Mouse (Mus musculus) limb, embryonic 14.5 days (tissue): Measurements from ENCODE around the gene Mtcl1. TPM values are rescaled to one million over a fixed set of nuclear protein-coding genes. Genes with fewer than 3 reads are reported as not detected.

Experiments used
- ATAC-seq: fragments of 200-750 bp; cut with Nextera tagmentation; 2 replicates; pipeline ENCODE4 v1.8.0; 2017; ENCODE audit warnings: low read depth, moderate number of reproducible peaks, moderate TSS enrichment; ENCODE audit not compliant: low FRiP score
- DNase-seq: peaks from one replicate; pipeline ENCODE4 v3.0.0-alpha.2; 2015; ENCODE audit warnings: low spot score
- H3K27ac ChIP-seq: fragments of 300-500 bp; sonication (generic); replicated peaks from 2 replicates; pipeline ENCODE4 v1.5.1; 2014; ENCODE audit warnings: low read depth, mild to moderate bottlenecking, low read length, moderate library complexity, mixed read lengths
- H3K27me3 ChIP-seq: fragments of 300-500 bp; sonication (generic); 2 replicates; pipeline ENCODE4 v1.6.1; 2014; ENCODE audit warnings: low read length, mixed read lengths; ENCODE audit not compliant: control insufficient read depth, insufficient read depth
- H3K36me3 ChIP-seq: fragments of 300-500 bp; sonication (generic); 2 replicates; pipeline ENCODE4 v1.6.1; 2014; ENCODE audit warnings: mild to moderate bottlenecking, low read length, moderate library complexity, mixed read lengths; ENCODE audit not compliant: control insufficient read depth, insufficient read depth
- H3K4me1 ChIP-seq: fragments of 300-500 bp; sonication (generic); 2 replicates; pipeline ENCODE4 v1.6.1; 2014; ENCODE audit warnings: antibody characterized with exemption, low read length, mixed read lengths; ENCODE audit not compliant: control insufficient read depth, insufficient read depth
- H3K4me2 ChIP-seq: fragments of 300-500 bp; sonication (generic); replicated peaks from 2 replicates; pipeline ENCODE4 v1.6.1; 2014; ENCODE audit warnings: low read depth, mild to moderate bottlenecking, low read length, moderate library complexity; ENCODE audit not compliant: severe bottlenecking
- H3K4me3 ChIP-seq: fragments of 300-500 bp; sonication (generic); replicated peaks from 2 replicates; pipeline ENCODE4 v1.5.1; 2014; ENCODE audit warnings: low read length
- H3K9ac ChIP-seq: fragments of 300-500 bp; sonication (generic); 2 replicates; pipeline ENCODE4 v1.6.1; 2014; ENCODE audit warnings: mild to moderate bottlenecking, low read depth, low read length, moderate library complexity; ENCODE audit not compliant: severe bottlenecking
- H3K9me3 ChIP-seq: fragments of 300-500 bp; sonication (generic); 2 replicates; pipeline ENCODE4 v1.6.1; 2016; ENCODE audit warnings: low read length; ENCODE audit not compliant: control insufficient read depth
- POLR2A ChIP-seq: fragments of 200-500 bp; IDR thresholded peaks from 2 replicates; pipeline ENCODE4 v1.8.0; 2012; ENCODE audit warnings: inconsistent platforms, mild to moderate bottlenecking, moderate library complexity, borderline replicate concordance; ENCODE audit not compliant: insufficient read depth, insufficient read length; ENCODE audit errors: extremely low read depth
- WGBS: fragments of 180-500 bp; shearing (Covaris S2); extraction: QIAGEN DNeasy Blood & Tissue Kit; methylation state at CpG from one replicate; pipeline ENCODE4 v1.1.7; 2014; 5-methylcytosine and 5-hydroxymethylcytosine counted together
- polyA plus RNA-seq, 2 experiments: library from polyadenylated mRNA; depleted of rRNA in 1 of 2; stranded (reverse) in 1 of 2; unstranded in 1 of 2; fragments of >200 nt; fragmentation: Nextera tagmentation in 1 of 2; extraction: Ambion mirVana in 1 of 2; gene quantifications; 2 replicates each; pipeline versions ENCODE4 v1.2.1 to v1.2.3; 2012 to 2014

Mtcl1 gene
- polyA plus RNA-seq, 2 experiments, result 5.3 to 6.7 TPM

DNA sequence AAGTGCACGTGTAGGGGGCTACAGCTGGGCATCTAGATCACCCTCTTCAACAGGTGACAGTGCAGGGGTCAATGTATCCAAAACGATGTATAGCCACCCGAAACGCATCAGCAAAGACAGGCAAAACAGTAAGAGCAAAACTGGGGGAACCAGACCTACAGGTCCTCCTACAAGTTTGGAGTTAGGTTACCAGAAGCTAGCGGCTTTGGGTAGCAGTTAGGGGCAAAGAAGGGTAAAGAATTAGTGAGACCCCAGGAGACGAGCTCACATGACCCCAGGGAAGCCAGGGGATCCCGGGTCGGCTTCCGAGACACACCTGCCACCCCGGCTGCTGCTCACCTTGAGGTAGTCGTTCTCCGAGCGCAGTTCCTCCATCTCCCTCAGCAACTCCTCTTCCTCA, 1.6 kb downstream of the Mtcl1 start:
- ATAC-seq, result no peak
- Histone ChIP-seq H3K9ac (peak overlapping the region; percentile 73), H3K4me2 (peak overlapping the region; percentile 97), H3K27ac (no peak overlapping the region), H3K9me3 (no peaks in the 10 kb centered on the region), H3K4me3 (peak overlapping the region; percentile 75), H3K27me3 (peaks cover 7% of the 10 kb centered on the region; the same call in 1 of the 2 replicates), H3K4me1 (peaks cover 15% of the 10 kb centered on the region; the same call in 1 of the 2 replicates), H3K36me3 (no peaks in the 10 kb centered on the region)
- TF ChIP-seq POLR2A, result no peak
- WGBS, result 0% methylated on average over 13 of the region's 13 CpGs
- DNase-seq, result no peak

DNA sequence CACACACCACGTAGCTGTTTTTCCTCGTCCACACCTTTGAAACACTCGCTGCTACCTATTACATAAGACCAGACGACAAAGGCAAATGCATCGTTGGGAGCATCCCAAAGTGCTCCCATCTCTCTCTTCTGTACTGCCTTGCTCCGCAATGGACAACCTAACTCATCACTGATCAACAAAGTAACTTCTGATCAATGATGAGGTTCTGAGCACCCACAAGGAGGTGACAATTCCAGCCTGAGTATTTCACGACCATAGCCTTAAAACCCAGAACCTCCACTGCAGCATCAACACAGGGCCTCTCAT, 2.6 kb downstream of the Mtcl1 start:
- WGBS, result 51% methylated on average over 7 of the region's 7 CpGs
- Histone ChIP-seq H3K4me1 (peaks cover 15% of the 10 kb centered on the region; the same call in 1 of the 2 replicates), H3K9ac (no peak overlapping the region)

DNA sequence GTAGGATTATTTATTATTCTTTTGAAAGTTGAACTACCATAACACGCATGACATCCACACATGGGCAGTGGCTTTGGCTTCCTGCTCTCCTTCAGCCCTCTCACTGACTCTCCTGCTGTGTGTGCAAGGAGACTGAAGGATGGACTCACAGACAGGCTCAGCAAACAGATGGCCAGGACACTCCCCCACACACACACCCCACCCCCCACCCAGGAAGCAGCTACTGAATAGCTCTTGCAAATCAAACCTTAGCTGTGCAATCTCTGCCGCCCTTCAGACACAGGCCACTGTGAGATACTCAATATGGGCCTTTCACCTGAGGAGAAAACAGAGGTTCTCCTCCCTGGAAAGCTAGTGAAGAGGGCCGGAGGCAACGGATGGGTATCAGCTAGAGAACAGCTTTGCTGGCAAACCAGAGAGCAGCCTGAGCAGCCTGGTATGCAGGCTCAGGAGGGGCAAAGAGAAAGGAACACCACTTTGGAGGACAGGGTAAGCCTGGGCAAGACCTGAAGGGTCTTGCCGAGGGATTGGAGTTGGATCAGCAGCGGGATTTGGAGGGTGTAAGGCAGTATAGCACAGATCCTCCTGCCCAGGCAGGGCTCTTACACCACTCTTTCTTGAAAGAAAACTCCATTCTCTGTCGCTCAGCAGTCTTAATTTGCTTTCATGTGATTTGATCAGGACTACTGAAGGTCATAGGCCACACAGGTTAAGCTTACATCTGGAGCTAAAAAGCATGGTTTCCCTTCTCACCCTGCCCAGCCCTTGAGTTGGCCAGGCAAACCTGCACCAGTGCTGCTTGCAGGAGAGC, 3.1 kb downstream of the Mtcl1 start:
- Histone ChIP-seq H3K36me3 (no peaks in the 10 kb centered on the region), H3K9me3 (no peaks in the 10 kb centered on the region), H3K9ac (no peak overlapping the region; the same call in 1 of the 2 replicates), H3K27me3 (peaks cover 7% of the 10 kb centered on the region; the same call in 1 of the 2 replicates), H3K4me3 (no peak overlapping the region), H3K4me2 (peak overlapping the region; percentile 97; the same call in 1 of the 2 replicates), H3K4me1 (peaks cover 15% of the 10 kb centered on the region; the same call in 1 of the 2 replicates), H3K27ac (no peak overlapping the region)
- DNase-seq, result no peak
- 56% methylated on average over 7 of the region's 7 CpGs for WGBS
- no peak for ATAC-seq
- no peak for TF ChIP-seq POLR2A

More for the DNA sequence above, 2.6 kb downstream of the Mtcl1 start:
- no peak for DNase-seq
- H3K4me3 ChIP-seq, result peak overlapping the region; percentile 75; the same call in 1 of the 2 replicates
- peaks cover 7% of the 10 kb centered on the region; the same call in 1 of the 2 replicates for H3K27me3 ChIP-seq
- no peaks in the 10 kb centered on the region for H3K9me3 ChIP-seq
- no peaks in the 10 kb centered on the region for H3K36me3 ChIP-seq
- no peak for TF ChIP-seq POLR2A
- H3K27ac ChIP-seq, result no peak overlapping the region
- ATAC-seq, result no peak
- peak overlapping the region; percentile 97; the same call in 1 of the 2 replicates for H3K4me2 ChIP-seq

DNA sequence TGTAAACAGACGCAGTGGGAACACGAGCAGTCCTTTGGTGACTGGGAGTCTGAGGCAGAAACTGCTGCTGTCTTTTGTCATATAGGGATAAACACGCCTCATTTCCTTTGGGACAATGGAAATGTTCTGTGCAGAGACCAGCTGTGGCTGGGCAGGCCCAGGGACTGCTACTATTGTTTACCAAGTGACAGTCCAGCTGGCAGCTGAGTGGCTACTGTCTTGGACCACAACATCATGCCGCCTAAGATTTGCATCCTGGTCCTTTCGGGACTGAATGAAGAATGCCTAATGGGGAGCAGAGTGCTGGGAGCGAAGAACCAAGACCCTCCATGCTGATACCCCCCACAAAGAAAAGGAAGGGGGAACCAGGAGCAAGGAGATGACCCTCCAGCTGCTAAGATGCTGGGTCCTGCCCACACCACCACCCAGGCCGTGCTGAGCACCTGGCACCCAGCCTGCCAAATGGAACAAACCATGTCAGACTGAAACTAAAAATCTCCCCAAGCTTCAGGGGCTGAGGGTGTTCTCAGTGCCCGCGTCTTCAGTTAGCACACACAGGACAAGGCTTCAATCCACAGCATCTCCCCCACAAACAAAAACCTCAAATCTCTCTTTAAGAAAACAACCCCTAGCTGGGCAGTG, 5.4 kb downstream of the Mtcl1 start:
- Histone ChIP-seq H3K27me3 (peaks cover 3% of the 10 kb centered on the region; the same call in 1 of the 2 replicates), H3K4me1 (peaks cover 18% of the 10 kb centered on the region), H3K9me3 (no peaks in the 10 kb centered on the region), H3K9ac (no peak overlapping the region), H3K4me3 (no peak overlapping the region), H3K4me2 (no peak overlapping the region), H3K36me3 (no peaks in the 10 kb centered on the region), H3K27ac (no peak overlapping the region)
- DNase-seq (no peak), ATAC-seq (no peak)
- WGBS, result 76% methylated on average over 9 of the region's 9 CpGs
- TF ChIP-seq POLR2A, result no peak

DNA sequence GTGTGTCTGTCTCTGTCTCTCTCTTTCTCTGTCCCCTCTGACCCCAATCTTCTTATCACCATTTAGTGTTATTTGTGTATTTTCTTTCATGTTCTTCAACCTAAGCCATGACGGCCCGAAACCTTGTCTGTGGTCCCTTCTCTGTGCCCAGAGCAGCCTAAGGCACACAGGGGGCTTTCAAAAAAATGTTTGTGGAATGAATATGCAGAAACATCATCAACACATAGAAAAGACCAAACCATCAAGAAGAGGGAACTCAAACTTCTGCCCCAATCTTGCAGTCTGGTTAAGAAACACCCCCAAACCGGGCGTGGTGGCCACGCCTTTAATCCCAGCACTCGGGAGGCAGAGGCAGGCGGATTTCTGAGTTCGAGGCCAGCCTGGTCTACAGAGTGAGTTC, 9.7 kb downstream of the Mtcl1 start:
- no peak for DNase-seq
- Histone ChIP-seq H3K36me3 (peaks cover 10% of the 10 kb centered on the region; the same call in 1 of the 2 replicates), H3K9ac (no peak overlapping the region), H3K27ac (0 out of 2 replicates have a peak overlapping the region, but pooled peaks have one; percentile 21), H3K9me3 (no peaks in the 10 kb centered on the region), H3K4me3 (no peak overlapping the region), H3K27me3 (no peaks in the 10 kb centered on the region), H3K4me2 (no peak overlapping the region), H3K4me1 (peaks cover 11% of the 10 kb centered on the region)
- TF ChIP-seq POLR2A, result no peak
- ATAC-seq, result no peak
- 72% methylated on average over 7 of the region's 8 CpGs for WGBS
